Mouse (Mus musculus): Measurements from ENCODE around the gene Wipi1. TPM values are rescaled to one million over a fixed set of nuclear protein-coding genes. Genes with fewer than 3 reads are reported as not detected.
A peak's percentile ranks its signal among the peaks of the same experiment; 100 is the strongest.

Wipi1 gene
- polyA plus RNA-seq, 1 experiment from 2014 or later = 5.7 TPM

DNA sequence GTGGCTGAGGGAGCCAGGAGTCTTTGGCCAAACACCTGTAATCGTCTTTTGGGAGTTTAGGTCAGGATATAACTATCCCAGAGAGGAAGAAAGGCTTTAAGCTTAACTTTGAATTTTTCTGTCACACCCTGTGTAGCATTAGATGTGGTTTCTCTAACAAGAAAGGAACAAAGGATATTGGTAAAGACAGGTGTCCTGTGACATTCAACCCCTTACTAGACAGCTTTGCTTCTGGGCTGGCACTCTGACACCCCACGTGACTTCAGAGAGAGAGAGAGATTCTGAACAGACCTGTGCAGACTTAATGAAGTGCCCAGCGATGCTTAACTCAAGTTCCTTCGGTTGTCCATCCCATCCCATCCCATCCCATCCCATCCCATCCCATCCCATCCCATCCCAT is 20.3 kb downstream of the Wipi1 start:
- DNase-seq (ENCODE audit: low spot score) (no peak), ATAC-seq (no peak)
- Histone ChIP-seq H3K9ac (ENCODE audit: low read length) (no peak overlapping the region), H3K36me3 (ENCODE audit: control insufficient read depth, insufficient read depth, low read length) (no peaks in the 10 kb centered on the region), H3K9me3 (replicated peaks; ENCODE audit: control insufficient read depth, low read length) (no peaks in the 10 kb centered on the region), H3K27me3 (replicated peaks; ENCODE audit: control insufficient read depth, insufficient read depth, low read length) (no peaks in the 10 kb centered on the region), H3K4me3 (ENCODE audit: low read depth, low read length) (no peak overlapping the region), H3K27ac (ENCODE audit: low read depth, low read length) (no peak overlapping the region), H3K4me1 (ENCODE audit: control insufficient read depth, insufficient read depth, low read length) (no peaks in the 10 kb centered on the region), H3K4me2 (ENCODE audit: low read length) (no peak overlapping the region)
- 81% methylated on average over 4 of the region's 4 CpGs for WGBS

GRCm38 (mm10) chr11:109590012-109590411 is 21.8 kb downstream of the Wipi1 start:
- 87% methylated on average over 8 of the region's 8 CpGs for WGBS
- H3K27ac ChIP-seq (ENCODE audit: low read depth, low read length) = no peak overlapping the region
- H3K27me3 ChIP-seq (replicated peaks; ENCODE audit: control insufficient read depth, insufficient read depth, low read length) = no peaks in the 10 kb centered on the region
- H3K4me3 ChIP-seq (ENCODE audit: low read depth, low read length) = no peak overlapping the region
- no peak overlapping the region for H3K4me2 ChIP-seq (ENCODE audit: low read length)
- no peaks in the 10 kb centered on the region for H3K4me1 ChIP-seq (ENCODE audit: control insufficient read depth, insufficient read depth, low read length)
- H3K9me3 ChIP-seq (replicated peaks; ENCODE audit: control insufficient read depth, low read length) = no peaks in the 10 kb centered on the region
- no peak overlapping the region for H3K9ac ChIP-seq (ENCODE audit: low read length)
- no peak for ATAC-seq
- no peak for DNase-seq (ENCODE audit: low spot score)
- no peaks in the 10 kb centered on the region for H3K36me3 ChIP-seq (ENCODE audit: control insufficient read depth, insufficient read depth, low read length)

DNA sequence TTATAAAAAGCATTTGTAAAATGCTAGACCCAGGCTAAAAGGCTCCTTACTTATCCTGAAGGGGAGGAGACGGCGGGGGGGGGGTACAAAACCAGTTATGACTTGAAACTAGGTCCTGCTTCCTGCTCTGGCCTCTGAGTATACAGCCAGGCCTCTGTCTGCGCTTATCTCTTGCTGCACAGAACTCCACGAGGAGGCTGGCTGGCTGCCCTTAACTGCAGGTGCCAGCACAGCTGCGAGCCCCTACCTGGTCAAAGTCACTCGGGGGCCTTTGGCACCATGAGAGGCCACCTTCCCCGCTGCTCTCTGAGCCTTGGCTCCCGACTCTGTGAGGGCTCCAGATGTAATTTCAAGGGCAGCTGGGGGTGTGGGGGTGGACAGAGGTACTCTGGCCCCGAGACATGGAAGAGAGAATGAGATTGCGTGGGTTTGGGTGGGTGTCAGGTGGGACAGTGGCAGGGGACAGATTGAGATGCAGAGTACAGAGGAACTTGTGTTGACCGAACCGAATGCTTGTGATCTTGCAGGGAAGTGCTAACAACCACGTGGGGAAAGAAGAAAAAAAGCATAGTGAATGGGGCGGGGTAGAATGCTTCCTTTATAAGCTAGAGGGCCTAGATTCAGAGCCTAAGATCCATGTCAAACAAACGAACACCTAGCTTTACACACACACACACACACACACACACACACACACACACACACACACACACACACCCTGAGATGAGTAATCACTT is 24.0 kb downstream of the Wipi1 start:
- H3K9me3 ChIP-seq (replicated peaks; ENCODE audit: control insufficient read depth, low read length) = no peaks in the 10 kb centered on the region
- 70% methylated on average over 15 of the region's 15 CpGs for WGBS
- DNase-seq (ENCODE audit: low spot score) (no peak), ATAC-seq (no peak)
- no peak overlapping the region for H3K9ac ChIP-seq (ENCODE audit: low read length)
- no peak overlapping the region for H3K27ac ChIP-seq (ENCODE audit: low read depth, low read length)
- H3K27me3 ChIP-seq (replicated peaks; ENCODE audit: control insufficient read depth, insufficient read depth, low read length) = no peaks in the 10 kb centered on the region
- no peak overlapping the region for H3K4me2 ChIP-seq (ENCODE audit: low read length)
- no peaks in the 10 kb centered on the region for H3K36me3 ChIP-seq (ENCODE audit: control insufficient read depth, insufficient read depth, low read length)
- no peaks in the 10 kb centered on the region for H3K4me1 ChIP-seq (ENCODE audit: control insufficient read depth, insufficient read depth, low read length)
- H3K4me3 ChIP-seq (ENCODE audit: low read depth, low read length) = no peak overlapping the region

DNA sequence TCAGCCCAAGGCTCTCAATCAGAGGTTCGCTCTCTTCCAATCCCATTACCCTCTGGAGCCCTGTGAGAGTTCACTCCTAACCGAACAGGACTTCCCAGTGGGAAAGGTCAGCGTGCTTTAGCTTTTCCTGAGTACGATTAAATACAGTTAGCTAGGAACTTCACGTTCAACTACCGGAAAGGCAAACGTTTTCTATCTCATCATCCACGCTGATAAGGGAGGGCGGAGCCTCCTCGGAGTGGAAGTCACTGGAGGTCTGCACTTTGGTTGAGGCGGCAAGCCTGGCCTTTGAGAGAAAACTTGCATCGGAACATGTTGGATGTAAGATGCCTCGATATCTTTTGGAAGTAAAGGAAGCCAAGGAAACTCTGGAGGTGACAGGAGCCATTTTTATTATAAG is 24.7 kb downstream of the Wipi1 start:
- DNase-seq (ENCODE audit: low spot score) = no peak
- Histone ChIP-seq H3K4me2 (ENCODE audit: low read length) (no peak overlapping the region), H3K9ac (ENCODE audit: low read length) (no peak overlapping the region), H3K4me1 (ENCODE audit: control insufficient read depth, insufficient read depth, low read length) (no peaks in the 10 kb centered on the region), H3K4me3 (ENCODE audit: low read depth, low read length) (no peak overlapping the region), H3K27ac (ENCODE audit: low read depth, low read length) (no peak overlapping the region), H3K9me3 (replicated peaks; ENCODE audit: control insufficient read depth, low read length) (no peaks in the 10 kb centered on the region), H3K27me3 (replicated peaks; ENCODE audit: control insufficient read depth, insufficient read depth, low read length) (no peaks in the 10 kb centered on the region), H3K36me3 (ENCODE audit: control insufficient read depth, insufficient read depth, low read length) (no peaks in the 10 kb centered on the region)
- 71% methylated on average over 13 of the region's 13 CpGs for WGBS
- no peak for ATAC-seq

GRCm38 (mm10) chr11:109586424-109586823 is 25.3 kb downstream of the Wipi1 start:
- no peak for ATAC-seq
- no peaks in the 10 kb centered on the region for H3K4me1 ChIP-seq (ENCODE audit: control insufficient read depth, insufficient read depth, low read length)
- H3K4me2 ChIP-seq (ENCODE audit: low read length) = no peak overlapping the region
- H3K27me3 ChIP-seq (replicated peaks; ENCODE audit: control insufficient read depth, insufficient read depth, low read length) = no peaks in the 10 kb centered on the region
- WGBS = 77% methylated on average over 2 of the region's 2 CpGs
- no peak for DNase-seq (ENCODE audit: low spot score)
- H3K36me3 ChIP-seq (ENCODE audit: control insufficient read depth, insufficient read depth, low read length) = no peaks in the 10 kb centered on the region
- H3K9ac ChIP-seq (ENCODE audit: low read length) = no peak overlapping the region
- no peak overlapping the region for H3K27ac ChIP-seq (ENCODE audit: low read depth, low read length)
- H3K9me3 ChIP-seq (replicated peaks; ENCODE audit: control insufficient read depth, low read length) = no peaks in the 10 kb centered on the region
- H3K4me3 ChIP-seq (ENCODE audit: low read depth, low read length) = no peak overlapping the region

GRCm38 (mm10) chr11:109584843-109585713 is 26.7 kb downstream of the Wipi1 start:
- Histone ChIP-seq H3K36me3 (ENCODE audit: control insufficient read depth, insufficient read depth, low read length) (no peaks in the 10 kb centered on the region), H3K27me3 (replicated peaks; ENCODE audit: control insufficient read depth, insufficient read depth, low read length) (no peaks in the 10 kb centered on the region), H3K4me3 (ENCODE audit: low read depth, low read length) (no peak overlapping the region), H3K9ac (ENCODE audit: low read length) (no peak overlapping the region), H3K4me2 (ENCODE audit: low read length) (no peak overlapping the region), H3K27ac (ENCODE audit: low read depth, low read length) (no peak overlapping the region), H3K9me3 (replicated peaks; ENCODE audit: control insufficient read depth, low read length) (no peaks in the 10 kb centered on the region), H3K4me1 (ENCODE audit: control insufficient read depth, insufficient read depth, low read length) (no peaks in the 10 kb centered on the region)
- DNase-seq (ENCODE audit: low spot score) = peak; percentile 89
- ATAC-seq = peak; percentile 74
- 47% methylated on average over 11 of the region's 11 CpGs for WGBS

- Histone ChIP-seq H3K4me2 (ENCODE audit: low read length) (no peak overlapping the region), H3K9ac (ENCODE audit: low read length) (no peak overlapping the region), H3K27me3 (replicated peaks; ENCODE audit: control insufficient read depth, insufficient read depth, low read length) (no peaks in the 10 kb centered on the region), H3K4me1 (ENCODE audit: control insufficient read depth, insufficient read depth, low read length) (no peaks in the 10 kb centered on the region), H3K36me3 (ENCODE audit: control insufficient read depth, insufficient read depth, low read length) (no peaks in the 10 kb centered on the region), H3K9me3 (replicated peaks; ENCODE audit: control insufficient read depth, low read length) (no peaks in the 10 kb centered on the region), H3K4me3 (ENCODE audit: low read depth, low read length) (no peak overlapping the region), H3K27ac (ENCODE audit: low read depth, low read length) (no peak overlapping the region)
- WGBS = 88% methylated on average over 14 of the region's 14 CpGs
- ATAC-seq (no peak), DNase-seq (ENCODE audit: low spot score) (no peak)
Measured at GRCm38 (mm10) chr11:109583986-109584385, 27.8 kb downstream of the Wipi1 start.

DNA sequence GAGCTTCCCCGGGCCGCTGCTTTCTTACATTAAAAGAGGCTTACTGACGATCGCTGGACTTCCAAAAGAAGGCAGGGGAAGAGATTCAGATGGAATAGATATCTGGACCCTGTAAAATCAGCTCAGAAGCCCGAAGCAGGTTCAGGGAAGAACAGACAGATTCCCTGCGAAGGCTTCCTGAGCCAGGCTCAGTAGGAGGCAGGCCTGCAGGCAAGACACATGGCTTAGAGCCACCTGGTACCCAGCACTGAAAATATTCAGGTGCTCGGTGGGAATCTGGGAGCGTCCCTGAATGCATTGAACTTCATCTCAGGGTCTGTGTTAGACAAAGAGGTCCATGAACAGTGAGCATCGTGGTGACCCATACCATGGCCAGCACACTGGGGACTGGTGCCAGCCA is 31.8 kb downstream of the Wipi1 start:
- 79% methylated on average over 9 of the region's 9 CpGs for WGBS
- DNase-seq (ENCODE audit: low spot score) (no peak), ATAC-seq (no peak)
- no peaks in the 10 kb centered on the region for H3K27me3 ChIP-seq (replicated peaks; ENCODE audit: control insufficient read depth, insufficient read depth, low read length)
- no peaks in the 10 kb centered on the region for H3K9me3 ChIP-seq (replicated peaks; ENCODE audit: control insufficient read depth, low read length)
- H3K9ac ChIP-seq (ENCODE audit: low read length) = no peak overlapping the region
- no peak overlapping the region for H3K27ac ChIP-seq (ENCODE audit: low read depth, low read length)
- H3K4me3 ChIP-seq (ENCODE audit: low read depth, low read length) = no peak overlapping the region
- no peak overlapping the region for H3K4me2 ChIP-seq (ENCODE audit: low read length)
- no peaks in the 10 kb centered on the region for H3K36me3 ChIP-seq (ENCODE audit: control insufficient read depth, insufficient read depth, low read length)
- H3K4me1 ChIP-seq (ENCODE audit: control insufficient read depth, insufficient read depth, low read length) = peaks cover 2% of the 10 kb centered on the region; the same call in 1 of the 2 replicates

- H3K36me3 ChIP-seq (ENCODE audit: control insufficient read depth, insufficient read depth, low read length) = no peaks in the 10 kb centered on the region
- WGBS = 49% methylated on average over 3 of the region's 3 CpGs
- no peak for DNase-seq (ENCODE audit: low spot score)
Measured at GRCm38 (mm10) chr11:109578536-109578935, 33.2 kb downstream of the Wipi1 start.

More at GRCm38 (mm10) chr11:109578536-109578935, 33.2 kb downstream of the Wipi1 start:
- Histone ChIP-seq H3K4me2 (ENCODE audit: low read length) (no peak overlapping the region), H3K9me3 (replicated peaks; ENCODE audit: control insufficient read depth, low read length) (no peaks in the 10 kb centered on the region), H3K4me3 (ENCODE audit: low read depth, low read length) (no peak overlapping the region), H3K27ac (ENCODE audit: low read depth, low read length) (no peak overlapping the region), H3K4me1 (ENCODE audit: control insufficient read depth, insufficient read depth, low read length) (peaks cover 2% of the 10 kb centered on the region), H3K9ac (ENCODE audit: low read length) (no peak overlapping the region), H3K27me3 (replicated peaks; ENCODE audit: control insufficient read depth, insufficient read depth, low read length) (no peaks in the 10 kb centered on the region)
- no peak for ATAC-seq
